Mouse (Mus musculus): ENCODE data around the gene Cacna1a. TPM values are rescaled to one million over a fixed set of nuclear protein-coding genes. Genes with fewer than 3 reads are reported as not detected.
A peak's percentile ranks its signal among the peaks of the same experiment; 100 is the strongest.

Gene Cacna1a
- polyA plus RNA-seq, 1 experiment, result 74.9 TPM

DNA sequence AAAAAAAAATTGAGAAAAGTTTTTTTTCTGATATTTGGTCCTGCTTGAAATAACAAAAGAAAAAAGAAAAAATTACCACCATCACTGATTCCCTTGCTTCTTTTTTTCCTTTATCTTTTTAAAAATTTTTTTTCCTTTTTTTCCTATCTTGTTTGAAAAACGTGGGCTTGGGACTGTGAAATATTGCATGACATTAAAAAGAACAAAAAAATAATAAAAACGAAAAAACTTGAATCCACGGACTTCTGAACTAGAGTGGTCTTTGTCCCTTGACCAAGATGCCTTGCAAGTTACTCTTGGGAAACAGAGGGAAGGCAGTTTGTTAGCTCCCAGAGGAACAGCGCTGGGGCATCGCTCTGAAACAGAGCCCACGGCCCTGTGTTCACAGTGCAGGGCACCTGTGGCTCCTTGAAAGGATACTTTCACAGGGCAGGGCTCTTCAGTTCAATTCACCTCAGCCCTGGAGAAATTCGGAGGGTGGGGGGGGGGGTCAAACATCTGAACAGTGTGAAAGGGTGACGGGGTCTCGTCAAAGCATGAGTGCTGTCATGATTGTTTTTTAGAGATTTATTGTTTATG is 251.9 kb downstream of the Cacna1a start:
- TF ChIP-seq GATA1 (IDR thresholded peaks at IDR 0.05; ENCODE audit: low read length), result no peak

DNA sequence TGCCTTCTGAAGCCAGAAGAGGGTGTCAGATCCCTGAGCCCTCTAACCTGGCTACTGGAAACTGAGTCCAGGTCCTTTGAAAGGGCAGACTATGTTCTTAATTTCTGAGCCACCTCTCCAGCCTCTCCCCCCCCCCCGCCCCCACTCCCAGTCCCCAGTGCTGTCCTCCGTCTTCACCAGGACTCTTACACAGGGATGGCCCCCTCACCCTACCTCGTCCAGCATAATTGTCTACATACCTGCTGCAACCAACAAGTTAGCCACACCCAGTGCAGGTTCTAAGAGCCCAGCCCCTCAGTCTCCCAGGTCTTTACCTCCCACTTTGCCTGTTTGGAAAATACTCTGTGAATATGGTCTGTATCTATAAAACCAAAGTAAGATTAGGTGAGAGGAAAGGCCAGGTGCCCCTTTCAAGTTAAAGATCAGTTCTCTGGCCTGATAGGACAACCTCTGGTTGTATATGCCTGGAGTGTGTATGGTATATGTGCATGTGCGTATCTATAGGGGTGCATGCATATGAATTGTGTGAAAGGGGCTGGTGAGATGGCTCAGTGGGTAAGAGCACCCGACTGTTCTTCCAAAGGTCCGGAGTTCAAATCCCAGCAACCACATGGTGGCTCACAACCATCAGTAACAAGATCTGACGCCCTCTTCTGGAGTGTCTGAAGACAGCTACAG is 252.5 kb downstream of the Cacna1a start:
- TF ChIP-seq GATA1 (IDR thresholded peaks at IDR 0.05; ENCODE audit: low read length), result no peak

DNA sequence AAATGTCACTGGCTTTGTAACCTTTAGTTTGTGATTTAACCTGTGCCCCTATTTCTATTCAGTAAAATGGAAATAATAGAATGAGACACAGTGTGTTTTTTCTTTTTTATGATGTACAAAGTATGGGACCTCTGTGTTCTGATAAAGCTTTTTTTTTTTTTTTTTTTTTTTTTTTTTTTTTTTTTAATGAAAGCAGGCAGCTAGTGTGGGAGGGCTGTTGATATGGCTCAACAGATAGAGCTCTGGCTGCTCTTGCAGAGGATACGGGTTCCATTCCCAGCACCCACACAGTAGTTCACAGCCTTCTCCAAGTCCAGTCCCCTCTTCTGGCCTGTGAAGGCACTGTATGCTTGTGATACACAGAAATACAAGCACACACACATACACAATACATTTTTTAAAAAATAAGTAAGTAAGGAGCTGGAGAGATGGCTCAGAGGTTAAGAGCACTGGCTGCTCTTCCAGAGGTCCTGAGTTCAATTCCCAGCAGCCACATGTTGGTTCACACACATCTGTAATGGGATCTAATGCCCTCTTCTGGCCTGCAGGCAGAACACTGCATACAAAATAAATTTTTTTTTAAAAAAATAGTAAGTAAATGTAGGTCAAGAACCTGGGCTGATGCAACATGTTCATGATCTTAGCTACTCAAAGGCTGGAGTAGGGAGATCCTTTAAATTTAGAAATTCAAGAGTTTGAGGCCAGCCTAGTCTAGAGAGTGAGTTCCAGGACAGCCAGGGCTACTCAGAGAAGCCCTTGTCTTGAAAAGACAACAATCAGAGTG is 253.5 kb downstream of the Cacna1a start:
- no peak for TF ChIP-seq GATA1 (IDR thresholded peaks at IDR 0.05; ENCODE audit: low read length)

DNA sequence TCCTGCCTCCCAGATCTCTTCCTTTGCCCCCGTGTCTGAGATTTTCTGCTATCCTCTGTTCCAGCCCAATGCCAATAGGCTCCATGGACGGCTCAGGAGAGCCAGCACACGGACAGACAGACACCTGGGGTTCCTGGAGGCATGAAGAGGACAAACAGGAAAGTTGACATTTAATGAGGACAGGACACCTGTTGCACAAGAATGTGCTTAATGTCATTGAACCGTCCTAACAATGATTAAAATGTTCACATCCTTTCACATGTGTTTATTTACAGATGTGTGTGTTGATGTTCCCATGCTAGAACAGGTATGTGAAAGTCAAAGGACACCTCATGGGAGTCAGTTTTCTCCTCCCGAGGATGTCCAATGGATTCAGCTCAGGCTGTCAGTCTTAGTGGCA is 254.8 kb downstream of the Cacna1a start:
- no peak for TF ChIP-seq GATA1 (IDR thresholded peaks at IDR 0.05; ENCODE audit: low read length)

DNA sequence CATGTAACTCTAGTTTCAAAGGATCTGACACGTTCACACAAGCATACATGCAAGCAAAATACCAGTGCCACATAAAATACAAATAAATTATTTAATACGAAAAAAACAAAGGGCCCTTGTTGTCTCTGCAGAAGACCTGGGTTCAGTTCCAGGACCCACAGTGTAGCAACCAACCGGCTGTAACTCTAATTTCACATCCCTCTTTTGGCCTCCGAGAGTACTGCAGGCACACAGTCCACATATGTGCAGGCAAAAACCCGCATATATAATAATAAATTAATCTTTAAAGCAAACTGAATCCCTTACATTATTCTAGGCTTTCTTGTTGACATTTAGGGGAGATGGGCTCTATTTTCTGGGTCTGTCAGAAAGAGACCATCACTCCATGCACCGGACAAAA is 258.6 kb downstream of the Cacna1a start:
- no peak for TF ChIP-seq GATA1 (IDR thresholded peaks at IDR 0.05; ENCODE audit: low read length)

DNA sequence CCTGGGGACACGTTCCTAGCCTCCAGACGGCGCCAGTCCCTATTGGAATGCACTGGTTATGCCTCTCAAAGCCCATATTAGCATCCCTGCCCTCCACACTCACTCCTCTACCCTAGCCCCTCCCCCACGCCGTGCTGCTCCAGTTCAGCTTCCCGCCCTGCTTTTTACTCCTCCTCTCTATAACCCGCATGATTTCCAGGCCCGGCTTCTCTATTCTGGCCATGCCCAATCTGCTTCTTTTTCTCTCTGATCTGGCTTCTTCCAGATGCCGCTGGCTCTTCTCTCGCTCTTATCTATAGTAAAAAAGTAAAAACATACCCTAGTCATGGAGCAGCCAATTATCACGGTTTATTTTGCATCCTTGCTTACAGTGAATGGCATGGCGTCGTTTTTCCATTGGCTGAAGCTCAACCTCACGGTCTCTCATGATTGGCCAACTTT is 259.2 kb downstream of the Cacna1a start:
- TF ChIP-seq GATA1 (IDR thresholded peaks at IDR 0.05; ENCODE audit: low read length), result no peak

DNA sequence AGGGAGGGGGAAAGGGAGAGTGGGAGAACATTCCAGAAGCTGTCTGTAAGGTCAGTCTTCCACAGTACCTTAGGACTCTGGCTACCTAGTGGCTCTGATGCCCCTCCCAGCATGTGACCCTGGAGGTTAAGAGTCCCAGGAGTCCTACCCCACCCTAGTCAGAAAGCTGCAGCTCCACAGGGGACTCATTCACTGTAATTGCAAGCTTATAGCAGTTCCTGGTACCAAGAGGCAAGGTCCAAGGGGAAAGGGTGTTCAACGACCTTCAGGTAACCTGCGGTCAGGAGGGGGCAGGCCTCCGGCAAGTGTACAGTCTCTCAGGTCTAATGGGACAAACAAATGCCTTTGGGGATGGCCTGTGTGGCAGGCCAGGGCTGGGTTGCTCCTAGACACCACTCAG is 262.0 kb downstream of the Cacna1a start:
- no peak for TF ChIP-seq GATA1 (IDR thresholded peaks at IDR 0.05; ENCODE audit: low read length)

DNA sequence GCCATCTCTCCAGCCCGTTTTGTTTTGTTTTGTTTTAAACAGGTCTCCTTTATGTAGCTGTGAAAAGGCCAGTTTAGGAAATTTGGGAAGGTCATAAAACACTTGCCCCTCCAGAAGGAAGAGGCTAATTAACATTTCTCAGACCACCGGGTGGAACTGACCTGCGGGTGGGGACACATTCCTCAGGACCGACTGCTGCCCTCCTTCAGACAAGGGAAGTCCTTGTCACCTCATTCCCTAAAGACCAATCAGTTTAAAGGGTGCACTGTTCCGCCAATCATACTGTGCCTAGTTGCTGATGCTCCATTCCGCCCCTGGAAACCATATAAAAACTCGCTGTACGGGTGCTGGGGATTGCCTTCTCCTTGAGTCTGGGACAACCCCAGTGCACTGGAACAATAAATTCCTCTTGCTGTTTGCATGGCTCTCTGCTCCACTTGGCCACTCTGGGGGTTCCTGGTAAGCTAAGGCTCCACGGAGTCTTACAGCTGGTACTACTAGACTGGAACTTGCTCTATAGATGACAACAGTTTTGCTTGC is 264.9 kb downstream of the Cacna1a start:
- TF ChIP-seq GATA1 (IDR thresholded peaks at IDR 0.05; ENCODE audit: low read length), result no peak

DNA sequence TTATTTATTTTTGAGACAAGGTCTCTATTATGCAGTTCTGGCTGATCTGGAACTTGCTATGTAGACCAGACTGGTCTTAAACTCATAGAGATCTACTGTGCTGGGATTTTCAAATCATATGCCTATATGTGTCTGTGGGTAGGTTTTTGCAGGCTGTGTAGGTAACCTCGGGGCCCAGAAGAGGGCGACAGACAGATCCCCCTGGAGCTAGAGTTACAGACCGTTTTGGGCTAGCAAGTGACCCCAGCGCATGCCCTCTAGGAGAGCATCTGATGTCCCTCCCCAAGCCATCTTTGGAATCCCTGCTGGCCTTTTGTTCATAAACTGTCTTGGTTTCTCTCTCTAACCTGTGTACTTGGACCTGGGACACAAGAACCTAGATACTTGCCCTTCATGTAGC is 266.4 kb downstream of the Cacna1a start:
- no peak for TF ChIP-seq GATA1 (IDR thresholded peaks at IDR 0.05; ENCODE audit: low read length)

DNA sequence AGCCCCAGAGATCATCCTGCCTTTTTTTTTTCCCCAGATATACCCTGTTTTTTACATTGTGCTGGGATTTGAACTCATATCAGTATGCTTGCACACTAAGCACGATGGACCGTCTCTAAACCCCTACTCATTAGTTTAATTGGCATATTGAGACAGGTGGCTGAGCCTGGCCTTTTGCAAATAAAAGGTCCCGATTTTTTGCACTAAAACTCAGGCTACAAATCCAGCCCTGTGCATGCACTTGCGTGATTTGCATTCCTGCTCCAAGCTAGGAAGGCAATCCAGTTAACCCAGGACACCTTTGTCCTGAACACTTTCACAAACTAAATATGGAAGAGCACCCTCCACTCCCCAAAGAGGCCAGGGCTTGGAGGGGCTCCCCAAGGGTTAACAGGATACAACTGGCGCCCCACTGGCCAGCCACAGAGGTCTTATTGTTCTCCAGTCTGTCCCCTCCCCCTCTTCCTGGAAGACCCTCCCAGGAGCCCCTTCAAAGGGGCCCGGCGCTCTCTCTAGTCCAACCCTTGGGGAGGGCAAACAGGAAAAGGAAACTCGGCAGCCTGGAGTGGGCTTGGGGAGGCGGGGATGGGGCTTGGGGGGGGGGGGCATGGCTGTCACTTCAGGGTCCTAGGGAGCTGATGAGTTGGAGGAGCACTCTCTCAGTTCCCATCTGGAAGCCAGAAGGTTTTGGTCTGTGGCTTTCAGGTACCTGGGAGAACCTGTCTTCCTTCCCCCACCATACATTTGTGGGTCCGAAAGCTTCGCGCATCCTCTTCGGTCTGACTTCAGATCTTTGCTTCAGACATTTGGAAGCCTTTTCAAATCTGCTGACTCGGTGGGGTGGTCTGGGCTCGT is 267.3 kb downstream of the Cacna1a start:
- TF ChIP-seq GATA1 (IDR thresholded peaks at IDR 0.05; ENCODE audit: low read length), result no peak

DNA sequence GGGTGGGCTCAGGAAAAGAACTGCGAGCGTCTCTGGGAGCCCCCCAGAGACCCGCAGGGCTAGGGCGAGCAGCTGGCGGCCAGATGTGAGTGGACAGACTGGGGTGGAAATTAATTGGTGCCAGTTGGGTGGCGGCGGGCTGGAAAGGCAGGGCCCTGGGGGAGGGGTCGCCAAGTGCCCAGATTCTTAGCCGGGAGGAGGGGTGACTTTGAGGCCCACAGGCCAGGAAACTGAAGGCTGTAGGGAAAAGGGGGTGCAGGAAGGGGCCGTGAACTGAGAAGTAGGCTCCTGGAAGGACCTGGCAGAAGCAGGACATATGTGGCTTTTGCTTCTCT is 267.9 kb downstream of the Cacna1a start:
- TF ChIP-seq GATA1 (IDR thresholded peaks at IDR 0.05; ENCODE audit: low read length), result no peak

DNA sequence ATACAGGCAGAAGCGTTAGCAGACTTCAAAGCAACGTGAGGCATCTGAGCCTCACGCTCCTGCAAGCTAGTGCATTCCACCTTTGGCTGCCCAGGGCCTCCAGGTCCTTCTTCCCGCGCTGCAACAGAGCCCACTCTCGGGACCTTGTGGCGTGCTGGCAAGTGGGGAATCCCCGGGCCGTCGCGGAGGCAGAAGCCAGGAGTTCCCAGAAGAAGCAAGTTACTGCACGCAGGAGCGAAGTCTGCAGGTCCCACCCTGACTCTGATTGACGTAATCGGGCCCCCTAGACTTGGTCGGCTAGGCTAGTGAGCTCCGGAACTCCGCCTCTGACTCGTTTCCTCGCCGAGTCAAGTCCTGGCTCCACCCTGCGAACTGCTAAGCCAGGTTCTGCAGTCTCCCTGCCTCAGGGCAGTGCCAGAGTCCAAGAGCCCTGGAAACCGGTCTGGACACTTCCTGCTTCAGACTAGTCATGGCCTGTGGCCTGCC is 268.4 kb downstream of the Cacna1a start:
- no peak for TF ChIP-seq GATA1 (IDR thresholded peaks at IDR 0.05; ENCODE audit: low read length)

DNA sequence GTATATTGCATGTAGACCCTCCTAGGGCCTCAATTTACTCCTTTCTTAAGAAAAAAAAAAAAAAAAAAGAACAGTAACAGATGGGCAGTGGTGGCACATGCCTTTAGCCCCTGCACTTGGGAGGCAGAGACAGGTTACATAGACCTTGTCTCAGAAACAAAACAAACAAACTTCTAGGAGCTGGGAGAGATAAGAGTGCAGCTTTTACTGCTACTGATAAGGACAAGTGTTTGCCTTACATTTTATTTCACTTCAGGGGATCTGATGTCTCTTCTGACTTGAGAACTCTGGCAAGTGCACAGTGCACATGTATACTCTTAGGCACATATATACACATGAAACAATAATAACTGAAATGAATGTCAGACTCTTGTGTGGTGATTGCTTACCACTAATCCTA is 269.0 kb downstream of the Cacna1a start:
- TF ChIP-seq GATA1 (IDR thresholded peaks at IDR 0.05; ENCODE audit: low read length), result peak; percentile 73

DNA sequence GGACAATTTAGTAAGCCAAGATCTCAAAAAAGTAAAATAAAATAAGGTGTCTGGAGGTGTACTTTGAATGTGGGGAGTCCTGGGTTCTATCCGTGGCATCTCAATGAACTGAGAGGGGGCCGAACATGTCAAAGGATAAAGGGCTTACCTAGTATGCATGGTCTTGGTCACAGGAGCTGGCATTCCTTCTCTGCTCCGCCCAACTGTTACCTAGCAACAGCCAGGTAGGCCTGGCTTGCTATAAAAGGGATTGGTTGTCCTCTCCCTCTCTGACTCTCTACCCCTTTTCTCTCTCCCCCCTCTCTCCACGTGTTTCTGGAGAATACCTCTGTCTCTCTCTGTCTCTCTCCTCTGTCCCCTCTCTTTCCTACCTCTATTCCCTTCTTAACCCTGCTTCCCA is 269.4 kb downstream of the Cacna1a start:
- no peak for TF ChIP-seq GATA1 (IDR thresholded peaks at IDR 0.05; ENCODE audit: low read length)

DNA sequence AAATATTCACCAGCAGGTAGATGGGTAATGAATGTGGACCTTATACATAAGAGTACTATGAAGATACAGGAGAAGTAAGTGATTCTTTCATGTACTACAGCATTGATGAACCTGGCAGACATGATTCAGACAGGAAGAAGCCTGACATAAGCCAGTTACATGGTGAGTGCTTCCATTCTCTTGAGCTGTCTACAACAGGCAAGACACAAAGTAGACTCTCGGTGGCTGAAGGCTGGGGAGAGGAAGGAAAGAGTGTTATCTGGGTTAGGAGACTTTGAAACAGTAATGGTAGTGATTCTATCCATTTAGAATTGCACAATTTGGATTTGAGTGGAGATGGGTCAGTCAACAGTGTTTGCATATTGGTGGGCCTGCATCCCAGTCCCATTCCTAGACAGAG is 270.7 kb downstream of the Cacna1a start:
- no peak for TF ChIP-seq GATA1 (IDR thresholded peaks at IDR 0.05; ENCODE audit: low read length)
